8 mouse cellular contexts compared by ENCODE assay signal in the genomic region with DNA sequence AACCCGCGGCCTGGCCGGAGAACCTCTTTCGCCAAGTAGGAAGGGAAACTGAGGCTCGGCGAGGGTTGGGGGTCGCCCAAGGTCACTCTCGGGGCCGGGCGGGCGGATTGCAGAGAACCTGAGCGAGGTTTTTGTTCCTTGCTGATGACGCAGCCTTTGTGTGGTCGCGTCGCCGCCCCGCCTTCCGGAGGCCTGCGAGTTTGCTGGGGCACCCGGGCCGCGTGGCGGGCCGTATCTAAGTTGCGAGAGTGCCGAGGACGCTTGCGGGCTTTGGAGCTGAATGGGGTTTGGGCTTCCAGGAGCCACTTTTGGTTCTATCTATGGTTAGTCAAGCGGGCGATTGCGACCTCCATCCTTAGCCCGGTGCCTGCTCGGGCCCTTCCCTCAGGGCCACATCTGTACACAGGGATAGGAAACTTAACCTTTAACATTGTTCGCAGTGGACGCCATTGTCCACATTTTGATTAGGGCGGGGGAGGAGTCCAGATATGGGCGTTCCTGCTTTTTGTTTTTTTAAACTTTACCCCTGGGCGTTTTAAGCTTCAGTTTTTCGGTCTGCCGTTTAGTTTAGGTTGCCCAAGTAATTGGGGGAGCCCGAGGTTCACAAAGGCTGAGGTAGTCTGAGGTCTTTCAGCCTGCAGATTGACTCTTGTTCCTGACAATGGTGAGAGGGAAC. TPM values are rescaled to one million over a fixed set of nuclear protein-coding genes. Genes with fewer than 3 reads are reported as not detected.
DNase-seq lines count a peak whose midpoint lies in the region; ATAC-seq and TF ChIP-seq lines count a peak whose summit lies in the region.

No protein-coding gene starts in this region.

- WGBS in embryonic facial prominence, embryonic 14.5 days: under 1% methylated on average over 33 of the region's 42 CpGs
- under 1% methylated on average over 42 of the region's 42 CpGs for WGBS in heart, embryonic 16.5 days
- WGBS in lung, embryonic 16.5 days: under 1% methylated on average over 42 of the region's 42 CpGs
- WGBS in olfactory bulb, adult 2 months: under 1% methylated on average over 42 of the region's 42 CpGs
- WGBS in thymus, adult 2 months: under 1% methylated on average over 42 of the region's 42 CpGs

- peak overlapping the region; percentile 89 for H3K4me3 ChIP-seq in embryonic facial prominence, embryonic 14.5 days (ENCODE audit: low read depth, low read length)
- peak overlapping the region; percentile 99 for H3K4me3 ChIP-seq in heart, embryonic 16.5 days (ENCODE audit: low read length)
- H3K4me3 ChIP-seq in lung, embryonic 16.5 days (ENCODE audit: low read length): peak overlapping the region; percentile 99
- peak overlapping the region; percentile 72 for H3K4me3 ChIP-seq in olfactory bulb, adult 2 months (ENCODE audit: insufficient read depth, low read depth, low read length)
- peak overlapping the region; percentile 77 for H3K4me3 ChIP-seq in thymus, adult 2 months (ENCODE audit: control insufficient read depth, insufficient read depth, low read length)

- H3K4me1 ChIP-seq in embryonic facial prominence, embryonic 14.5 days (ENCODE audit: control insufficient read depth, insufficient read depth, low read length): peaks cover 13% of the 10 kb centered on the region
- H3K4me1 ChIP-seq in heart, embryonic 16.5 days (ENCODE audit: control insufficient read depth, insufficient read depth, low read length): peaks cover 13% of the 10 kb centered on the region
- peaks cover 15% of the 10 kb centered on the region for H3K4me1 ChIP-seq in lung, embryonic 16.5 days (replicated peaks; ENCODE audit: control insufficient read depth, insufficient read depth, low read length)
- peaks cover 9% of the 10 kb centered on the region for H3K4me1 ChIP-seq in olfactory bulb, adult 2 months (ENCODE audit: control insufficient read depth, insufficient read depth, low read length)
- peaks cover 6% of the 10 kb centered on the region for H3K4me1 ChIP-seq in thymus, adult 2 months (replicated peaks; ENCODE audit: control insufficient read depth, insufficient read depth, low read length)

- no peak for TF ChIP-seq CTCF in olfactory bulb, adult 2 months (IDR thresholded peaks at IDR 0.05; ENCODE audit: insufficient read depth, low read depth, low read length)
- TF ChIP-seq CTCF in thymus, adult 2 months (IDR thresholded peaks at IDR 0.05; ENCODE audit: borderline replicate concordance, control insufficient read depth, extremely low read depth, insufficient read depth, low read length, poor library complexity): no peak

- H3K27ac ChIP-seq in embryonic facial prominence, embryonic 14.5 days (replicated peaks; ENCODE audit: low read depth, low read length): peak overlapping the region; percentile 98
- H3K27ac ChIP-seq in heart, embryonic 16.5 days (ENCODE audit: low read length): peak overlapping the region; percentile 98
- peak overlapping the region; percentile 97 for H3K27ac ChIP-seq in lung, embryonic 16.5 days (ENCODE audit: low read length)
- peak overlapping the region; percentile 49 for H3K27ac ChIP-seq in olfactory bulb, adult 2 months (ENCODE audit: insufficient read depth, low read depth, low read length)
- H3K27ac ChIP-seq in thymus, adult 2 months (ENCODE audit: control insufficient read depth, insufficient read depth, low read length): peak overlapping the region; percentile 63

- peak; percentile 45 for ATAC-seq in embryonic facial prominence, embryonic 14.5 days (ENCODE audit: low read depth)
- peak; percentile 37; the same call in 1 of the 2 replicates for ATAC-seq in heart, embryonic 16.5 days (replicated peaks; ENCODE audit: extremely low read depth, insufficient read depth, low FRiP score)
- peak; percentile 62 for ATAC-seq in lung, embryonic 16.5 days (ENCODE audit: low read depth)

- H3K27me3 ChIP-seq in embryonic facial prominence, embryonic 14.5 days (replicated peaks; ENCODE audit: control insufficient read depth, insufficient read depth, low read length): no peaks in the 10 kb centered on the region
- no peaks in the 10 kb centered on the region for H3K27me3 ChIP-seq in heart, embryonic 16.5 days (ENCODE audit: control insufficient read depth, insufficient read depth, low read length)
- no peaks in the 10 kb centered on the region for H3K27me3 ChIP-seq in lung, embryonic 16.5 days (ENCODE audit: control insufficient read depth, insufficient read depth, low read depth, low read length)
- no peaks in the 10 kb centered on the region for H3K27me3 ChIP-seq in thymus, adult 2 months (ENCODE audit: control insufficient read depth, insufficient read depth, low read length)

- peak; percentile 88 for DNase-seq in CD4-positive, CD25-positive, alpha-beta regulatory T cell, adult 2 months (ENCODE audit: low read depth, low spot score)
- DNase-seq in adrenal gland, adult 8-10 months: peak; percentile 51
- DNase-seq in embryonic facial prominence, embryonic 14.5 days (ENCODE audit: low spot score): peak; percentile 77
- peak; percentile 76 for DNase-seq in kidney, postnatal 10 days
- DNase-seq in thymus, adult 2 months: peak; percentile 69

- H3K36me3 ChIP-seq in embryonic facial prominence, embryonic 14.5 days (ENCODE audit: control insufficient read depth, insufficient read depth, low read length): peaks cover 6% of the 10 kb centered on the region; the same call in 1 of the 2 replicates
- H3K36me3 ChIP-seq in heart, embryonic 16.5 days (ENCODE audit: control insufficient read depth, insufficient read depth): no peaks in the 10 kb centered on the region
- H3K36me3 ChIP-seq in lung, embryonic 16.5 days (ENCODE audit: control insufficient read depth, insufficient read depth, low read length): peaks cover 4% of the 10 kb centered on the region; the same call in 1 of the 2 replicates
- H3K36me3 ChIP-seq in thymus, adult 2 months (ENCODE audit: control insufficient read depth, insufficient read depth, low read length): no peaks in the 10 kb centered on the region

- H3K9ac ChIP-seq in embryonic facial prominence, embryonic 14.5 days (ENCODE audit: low read depth, low read length): peak overlapping the region; percentile 96
- peak overlapping the region; percentile 99 for H3K9ac ChIP-seq in heart, embryonic 16.5 days (ENCODE audit: low read length)
- peak overlapping the region; percentile 99 for H3K9ac ChIP-seq in lung, embryonic 16.5 days (ENCODE audit: low read length)

- peak overlapping the region; percentile 64 for H3K4me2 ChIP-seq in embryonic facial prominence, embryonic 14.5 days (ENCODE audit: low read depth, low read length)
- H3K4me2 ChIP-seq in heart, embryonic 16.5 days (ENCODE audit: low read depth, low read length): peak overlapping the region; percentile 94
- H3K4me2 ChIP-seq in lung, embryonic 16.5 days (ENCODE audit: low read depth, low read length): peak overlapping the region; percentile 91

- no peak for TF ChIP-seq POLR2A in olfactory bulb, adult 2 months (IDR thresholded peaks at IDR 0.05; ENCODE audit: insufficient read depth, low read depth, low read length)
- no peak for TF ChIP-seq POLR2A in thymus, adult 2 months (IDR thresholded peaks at IDR 0.05; ENCODE audit: control insufficient read depth, extremely low read depth, insufficient read depth, low read length, poor library complexity)

- H3K9me3 ChIP-seq in embryonic facial prominence, embryonic 14.5 days (ENCODE audit: control insufficient read depth, low read length): no peaks in the 10 kb centered on the region
- H3K9me3 ChIP-seq in heart, embryonic 16.5 days (replicated peaks; ENCODE audit: control insufficient read depth, low read length): no peaks in the 10 kb centered on the region
- H3K9me3 ChIP-seq in lung, embryonic 16.5 days (ENCODE audit: control insufficient read depth, low read length): no peaks in the 10 kb centered on the region

RNA-seq across cellular contexts. Expression of a gene that starts 0.8 kb away (rescaled TPM):
- 100 to 1,000 TPM in 1 of 4 experiments, 10 to 100 TPM in 3; 87.2 to 105 (median 94.0) TPM for total RNA-seq in adrenal gland, adult 8-10 months (2022)
- polyA plus RNA-seq in embryonic facial prominence, embryonic 14.5 days (2014; fragmentation: Nextera tagmentation; extraction: Ambion mirVana): 147 and 162 TPM in 2 replicates
- 111 and 115 TPM in 2 replicates for polyA plus RNA-seq in heart, embryonic 16.5 days (2015; fragmentation: Nextera tagmentation; extraction: Ambion mirVana)
- polyA plus RNA-seq in lung, embryonic 16.5 days (2015; fragmentation: Nextera tagmentation; extraction: Ambion mirVana): 147 and 158 TPM in 2 replicates
- 159 TPM in 1 of 2 replicates, not detected in the other for polyA plus RNA-seq in olfactory bulb, adult 2 months (2012; ENCODE audit: insufficient read depth, insufficient read length, low replicate concordance, missing spikeins)
- 110 and 125 TPM in 2 replicates for polyA plus RNA-seq in thymus, adult 2 months (2012; rRNA removed)

RNA-seq across cellular contexts. Expression of a gene that starts 32.8 kb away (rescaled TPM):
- total RNA-seq in adrenal gland, adult 8-10 months (2022): 10 to 100 TPM; 27.0 to 45.0 (median 33.4) TPM
- polyA plus RNA-seq in embryonic facial prominence, embryonic 14.5 days (2014; fragmentation: Nextera tagmentation; extraction: Ambion mirVana): 15.2 and 15.7 TPM in 2 replicates
- 7.3 and 7.5 TPM in 2 replicates for polyA plus RNA-seq in heart, embryonic 16.5 days (2015; fragmentation: Nextera tagmentation; extraction: Ambion mirVana)
- polyA plus RNA-seq in lung, embryonic 16.5 days (2015; fragmentation: Nextera tagmentation; extraction: Ambion mirVana): 10.3 and 12.7 TPM in 2 replicates
- not detected in 2 replicates for polyA plus RNA-seq in olfactory bulb, adult 2 months (2012; ENCODE audit: insufficient read depth, insufficient read length, low replicate concordance, missing spikeins)
- polyA plus RNA-seq in thymus, adult 2 months (2012; rRNA removed): 118 and 130 TPM in 2 replicates

RNA-seq across cellular contexts. Expression of a gene that starts 48.5 kb away (rescaled TPM):
- under 1 TPM in 1 of 4 experiments, not detected in 3; 0.19 TPM for total RNA-seq in adrenal gland, adult 8-10 months (2022)
- polyA plus RNA-seq in embryonic facial prominence, embryonic 14.5 days (2014; fragmentation: Nextera tagmentation; extraction: Ambion mirVana): 0.18 and 0.21 TPM in 2 replicates
- 0.08 TPM in 1 of 2 replicates, not detected in the other for polyA plus RNA-seq in heart, embryonic 16.5 days (2015; fragmentation: Nextera tagmentation; extraction: Ambion mirVana)
- 0.43 and 0.58 TPM in 2 replicates for polyA plus RNA-seq in lung, embryonic 16.5 days (2015; fragmentation: Nextera tagmentation; extraction: Ambion mirVana)
- polyA plus RNA-seq in olfactory bulb, adult 2 months (2012; ENCODE audit: insufficient read depth, insufficient read length, low replicate concordance, missing spikeins): not detected in 2 replicates
- not detected in 2 replicates for polyA plus RNA-seq in thymus, adult 2 months (2012; rRNA removed)

RNA-seq across cellular contexts. Expression of a gene that starts 48.7 kb away (rescaled TPM):
- total RNA-seq in adrenal gland, adult 8-10 months (2022): 1 to 10 TPM in 2 of 4 experiments, under 1 TPM in 2; 0.52 to 2.1 (median 1.1) TPM
- polyA plus RNA-seq in embryonic facial prominence, embryonic 14.5 days (2014; fragmentation: Nextera tagmentation; extraction: Ambion mirVana): 1.2 and 1.7 TPM in 2 replicates
- polyA plus RNA-seq in heart, embryonic 16.5 days (2015; fragmentation: Nextera tagmentation; extraction: Ambion mirVana): 0.49 and 0.72 TPM in 2 replicates
- 0.20 and 0.26 TPM in 2 replicates for polyA plus RNA-seq in lung, embryonic 16.5 days (2015; fragmentation: Nextera tagmentation; extraction: Ambion mirVana)
- polyA plus RNA-seq in olfactory bulb, adult 2 months (2012; ENCODE audit: insufficient read depth, insufficient read length, low replicate concordance, missing spikeins): not detected in 2 replicates
- polyA plus RNA-seq in thymus, adult 2 months (2012; rRNA removed): 30.1 and 39.1 TPM in 2 replicates

Comparison
In these comparisons a context has a peak if more than half of its experiments do, and no peak if none do; other contexts are left out.
1. Peak in every context shown above with its lines: DNase-seq, ATAC-seq, H3K4me3 ChIP-seq and H3K27ac ChIP-seq.